Mouse (Mus musculus): ENCODE data around the gene Pdzd2. TPM values are rescaled to one million over a fixed set of nuclear protein-coding genes. Genes with fewer than 3 reads are reported as not detected.

The Pdzd2 gene
- total RNA-seq, 2 experiments from 2014 or later: 0.27 TPM; not detected in 1

GRCm38 (mm10) chr15:12330389-12330788 lies 409.3 kb downstream of the Pdzd2 start:
- ATAC-seq (replicated peaks; ENCODE audit: poor library complexity): no peak

- ATAC-seq (replicated peaks; ENCODE audit: poor library complexity): no peak
These were observed 415.4 kb downstream of the Pdzd2 start for GRCm38 (mm10) chr15:12324326-12324725.

DNA sequence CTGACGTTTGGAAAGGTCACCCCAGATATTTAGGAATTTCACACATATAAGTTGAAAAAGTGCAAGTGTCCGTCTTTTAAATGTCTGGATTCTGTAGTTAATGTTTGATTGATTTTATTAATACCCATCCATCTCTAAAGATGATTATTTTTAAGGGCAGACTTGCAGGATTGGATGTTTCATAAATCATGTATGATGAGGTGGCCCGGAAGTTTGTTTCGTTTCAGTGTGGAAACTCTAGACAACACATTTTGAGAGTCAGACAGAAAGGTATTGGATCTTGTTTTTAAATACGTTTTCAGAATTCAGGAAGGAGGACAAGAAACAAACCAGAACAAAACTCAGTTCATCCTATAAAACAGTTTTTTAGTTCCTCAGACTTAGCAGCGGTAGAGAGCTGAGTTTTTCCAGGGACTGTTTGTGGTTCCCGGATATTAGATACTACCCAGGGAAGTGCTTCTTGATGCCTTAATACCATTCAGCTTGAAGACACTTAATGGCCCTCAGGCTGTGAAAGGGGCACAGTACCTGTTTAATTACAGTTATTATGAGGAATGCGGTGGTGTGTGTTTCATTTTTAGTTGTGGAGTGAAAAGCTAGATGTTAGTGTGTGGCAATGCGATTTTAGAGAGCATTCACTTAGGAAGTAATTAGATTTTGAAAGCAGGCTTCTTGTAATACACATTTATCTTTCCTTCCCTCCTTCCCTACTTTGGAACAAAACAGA lies 416.9 kb downstream of the Pdzd2 start:
- ATAC-seq (replicated peaks; ENCODE audit: poor library complexity): no peak

- peak; percentile 23; the same call in 1 of the 2 replicates for ATAC-seq (replicated peaks; ENCODE audit: poor library complexity)
These were observed 417.7 kb downstream of the Pdzd2 start, which contains the start of gene 1810049J17Rik for GRCm38 (mm10) chr15:12321788-12322621. TSS of gene 1810049J17Rik (minus strand) at chr15:12321899.

DNA sequence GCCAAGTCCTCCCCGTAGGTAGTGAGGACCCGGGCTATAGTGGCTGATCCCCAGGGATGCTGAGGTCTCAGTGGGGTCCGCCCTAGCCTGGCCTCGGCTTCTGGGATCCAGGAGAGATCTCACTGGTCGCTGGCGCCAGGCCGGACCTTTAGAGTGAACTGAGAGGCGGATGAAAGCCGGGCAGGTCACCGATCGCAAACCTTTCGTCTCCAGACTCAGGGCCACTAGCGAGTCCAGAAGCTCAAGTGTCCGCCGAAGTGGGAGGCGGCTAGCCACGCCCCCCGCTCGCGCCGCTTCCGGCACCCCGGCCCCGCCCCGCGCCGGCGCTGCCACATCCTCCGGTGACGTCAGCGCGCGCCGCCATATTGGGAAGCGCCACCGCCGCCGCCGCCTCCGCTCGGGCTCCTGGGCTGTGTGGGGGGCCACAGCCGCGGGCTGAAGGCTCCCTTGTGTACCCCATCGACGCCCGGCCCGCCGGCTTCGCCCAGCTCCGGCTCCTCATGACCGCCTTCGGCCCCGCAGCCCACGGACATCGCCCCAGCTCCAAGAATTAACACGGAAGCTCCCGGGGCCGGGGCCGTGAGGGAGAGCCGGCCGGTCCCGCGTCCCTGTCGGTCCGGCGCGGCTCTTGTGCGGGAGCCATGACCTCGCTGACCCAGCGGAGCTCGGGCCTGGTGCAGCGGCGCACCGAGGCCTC lies 418.5 kb downstream of the Pdzd2 start, which contains the start of gene Golph3:
Gene Golph3 (plus strand): TSS at position 360 of the 697 bp plus-strand sequence.
- ATAC-seq (replicated peaks; ENCODE audit: poor library complexity): peak; percentile 73

DNA sequence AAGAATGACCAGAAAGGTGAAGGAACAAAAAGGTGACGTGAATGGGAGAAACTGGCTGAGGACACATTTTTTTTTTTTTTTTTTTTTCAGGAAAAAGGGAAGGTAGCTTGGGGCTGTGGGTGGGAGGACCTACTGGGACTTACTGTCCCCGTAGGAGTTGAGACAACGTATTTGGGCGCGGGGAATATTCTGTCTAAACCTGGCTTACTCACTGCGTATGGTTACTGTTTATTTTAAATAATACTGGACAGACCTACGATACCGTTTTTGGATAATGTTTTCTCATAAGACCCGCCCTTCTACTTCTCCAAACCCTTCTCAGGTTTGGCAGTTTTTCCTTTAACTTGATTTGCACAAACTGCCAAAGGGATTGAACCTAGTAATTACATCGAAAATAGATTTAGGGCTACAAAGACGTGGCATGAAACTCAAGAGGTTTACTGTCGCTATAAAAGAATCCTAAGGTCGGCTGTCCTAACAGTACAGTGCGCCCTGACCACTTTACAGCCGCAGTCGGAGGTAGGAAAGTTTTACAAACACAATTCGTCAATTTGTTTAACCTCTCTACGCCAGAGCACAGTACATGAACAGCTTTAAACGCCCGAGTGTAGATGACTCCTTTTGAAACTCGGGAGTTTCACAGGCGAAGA lies 419.2 kb downstream of the Pdzd2 start:
- peak; percentile 10 for ATAC-seq (replicated peaks; ENCODE audit: poor library complexity)

DNA sequence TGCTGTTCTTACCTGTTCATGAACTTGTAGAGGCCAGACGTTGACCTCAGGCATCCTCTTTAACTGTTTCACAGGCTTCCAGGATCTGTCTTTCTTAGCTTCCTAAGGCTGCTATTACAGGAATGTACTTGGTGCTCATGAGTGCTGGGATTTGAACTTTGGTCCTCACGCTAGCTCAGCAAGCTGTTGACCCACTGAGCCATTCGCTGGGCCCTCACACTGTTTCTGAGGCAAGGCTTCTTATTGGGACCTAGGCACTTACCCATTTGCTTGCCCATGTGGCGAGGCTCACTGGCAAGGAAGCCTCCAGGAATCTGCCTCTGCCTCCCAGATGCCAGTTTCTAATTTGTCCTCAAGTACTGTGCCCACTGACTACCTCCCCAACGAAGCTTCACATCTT lies 419.8 kb downstream of the Pdzd2 start:
- no peak for ATAC-seq (replicated peaks; ENCODE audit: poor library complexity)

DNA sequence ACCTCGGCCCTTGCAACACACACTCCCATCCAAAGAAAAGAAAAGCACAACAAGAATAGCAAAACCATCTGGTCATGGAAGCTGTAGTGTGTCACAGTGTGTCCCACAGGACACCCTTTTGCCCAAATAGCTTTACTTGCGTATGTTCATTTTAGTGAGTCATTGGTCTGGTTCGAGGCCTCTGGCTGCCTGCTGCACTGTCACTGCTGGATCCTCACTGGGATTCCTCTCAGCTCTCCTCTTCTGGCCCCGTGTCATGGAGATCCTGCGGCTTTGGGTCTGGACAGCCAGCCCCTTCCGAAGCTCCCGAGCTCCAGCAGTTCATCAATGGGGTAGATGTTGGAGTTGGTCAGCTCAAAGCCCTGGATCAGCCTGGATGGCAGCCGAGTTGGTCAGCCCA lies 421.3 kb downstream of the Pdzd2 start:
- ATAC-seq (replicated peaks; ENCODE audit: poor library complexity): no peak

DNA sequence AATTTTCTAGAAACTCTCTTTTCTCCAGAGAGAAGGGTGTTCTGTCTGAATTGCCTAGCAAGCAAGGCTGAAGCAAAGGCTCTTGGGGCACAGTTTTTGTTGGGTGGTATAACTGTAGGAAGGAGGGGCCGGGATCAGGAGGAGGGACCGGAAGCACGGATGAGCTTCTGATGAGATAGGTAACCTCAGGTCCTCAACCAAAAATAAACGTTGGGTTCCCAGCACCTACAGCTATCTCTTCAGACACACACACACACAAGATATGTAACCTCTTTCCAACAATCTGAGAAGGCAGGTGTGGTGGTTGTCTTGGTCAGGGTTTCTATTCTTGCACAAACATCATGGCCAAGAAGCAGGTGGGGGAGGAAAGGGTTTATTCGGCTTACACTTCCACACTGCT lies 422.4 kb downstream of the Pdzd2 start:
- peak; percentile 31 for ATAC-seq (replicated peaks; ENCODE audit: poor library complexity)

GRCm38 (mm10) chr15:12315996-12316395 lies 423.7 kb downstream of the Pdzd2 start:
- no peak for ATAC-seq (replicated peaks; ENCODE audit: poor library complexity)

GRCm38 (mm10) chr15:12314584-12314983 lies 425.1 kb downstream of the Pdzd2 start:
- no peak for ATAC-seq (replicated peaks; ENCODE audit: poor library complexity)

DNA sequence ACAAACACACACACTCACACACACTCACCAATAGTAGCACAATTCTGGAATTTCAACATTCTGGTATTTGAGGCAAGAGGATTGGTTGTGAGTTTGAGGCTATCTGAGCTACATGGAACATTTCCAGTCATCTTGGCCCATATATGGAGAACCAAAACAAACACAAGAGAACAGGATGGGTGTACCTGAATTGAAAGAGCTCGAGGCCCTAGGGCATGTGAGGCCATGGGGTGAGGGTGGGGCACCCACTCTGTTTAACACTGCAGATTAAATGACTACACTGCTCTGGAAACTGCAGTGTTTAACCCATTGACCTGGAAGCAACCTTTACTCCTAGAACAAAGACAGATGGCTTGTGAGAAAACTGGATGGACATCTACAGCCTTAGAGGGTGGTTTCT lies 426.5 kb downstream of the Pdzd2 start:
- ATAC-seq (replicated peaks; ENCODE audit: poor library complexity): no peak

DNA sequence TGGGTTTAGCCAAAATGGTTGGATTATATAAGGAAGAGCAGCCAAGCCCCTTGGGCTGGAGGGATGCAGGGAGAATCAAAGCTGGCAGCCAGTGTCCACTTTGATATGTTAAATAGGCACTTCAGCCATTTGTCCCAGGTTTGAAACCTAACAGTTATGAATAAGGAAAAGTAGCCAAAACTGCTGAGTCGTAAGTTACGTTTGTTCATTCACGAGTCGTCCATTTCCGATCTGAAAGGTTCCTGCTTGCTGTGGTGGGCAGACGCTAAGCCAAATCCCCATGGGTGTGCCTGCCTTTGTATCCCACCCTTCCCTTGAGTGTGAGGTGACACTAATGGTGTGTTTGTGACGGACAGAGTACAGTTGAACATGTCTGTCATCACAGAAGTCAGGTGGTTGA lies 428.3 kb downstream of the Pdzd2 start:
- no peak for ATAC-seq (replicated peaks; ENCODE audit: poor library complexity)

DNA sequence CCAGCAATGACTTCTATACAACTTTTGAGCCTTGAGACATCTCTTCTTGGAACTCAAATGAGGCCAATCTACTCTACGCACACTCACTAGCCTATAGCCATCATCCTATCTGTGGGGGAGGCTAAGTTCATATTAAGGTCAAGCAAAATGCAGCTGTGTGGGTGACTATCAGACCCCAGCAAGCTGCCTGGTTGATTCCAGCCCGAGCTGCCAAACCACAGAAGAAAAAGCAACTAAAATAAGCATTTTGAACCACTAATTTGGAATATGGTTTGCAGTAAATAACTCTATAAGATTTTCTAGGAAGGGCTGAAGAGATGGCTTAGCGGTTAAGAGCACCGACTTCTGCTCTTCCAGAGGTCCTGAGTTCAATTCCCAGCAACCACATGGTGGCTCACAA lies 429.0 kb downstream of the Pdzd2 start:
- ATAC-seq (replicated peaks; ENCODE audit: poor library complexity): peak; percentile 78

Other genes with a start within 250 kb of the Pdzd2 start
- gene 6030458C11Rik, start 84.7 kb upstream of the Pdzd2 start, total RNA-seq (2015): 14.6 and 16.6 TPM in 2 replicates
- gene 6030458C11Rik, start 84.7 kb upstream of the Pdzd2 start, total RNA-seq (2017): 23.6 and 24.9 TPM in 2 replicates
- gene Drosha, start 84.9 kb upstream of the Pdzd2 start, total RNA-seq (2015): 35.1 and 40.4 TPM in 2 replicates
- gene Drosha, start 84.9 kb upstream of the Pdzd2 start, total RNA-seq (2017): 19.7 and 21.7 TPM in 2 replicates